In genomic region chr5:97814700-97815099, GRCm38 (mm10) we compare ENCODE assay signal across 32 mouse cellular contexts.
"Had no signal": no experiment of that assay in that cellular context is flagged by ENCODE, and none has a peak within 500 bp of the region (broad histone marks: within the 10 kb centered on the region; RNA-seq: fewer than 3 reads in every experiment).

No protein-coding gene starts in this region.

- H3K4me3 ChIP-seq: heart, embryonic 10.5 days; heart, embryonic 12.5 days; heart, embryonic 13.5 days; heart, embryonic 15.5 days; hindbrain, embryonic 10.5 days; hindbrain, embryonic 12.5 days; hindbrain, embryonic 13.5 days; hindbrain, embryonic 15.5 days; intestine, embryonic 15.5 days; kidney, embryonic 15.5 days; layer of hippocampus, adult 2 months; left cerebral cortex, adult 2 months had no signal

- H3K27ac ChIP-seq: heart, embryonic 10.5 days; heart, embryonic 13.5 days; heart, embryonic 15.5 days; hindbrain, embryonic 10.5 days; hindbrain, embryonic 12.5 days; hindbrain, embryonic 13.5 days; hindbrain, embryonic 14.5 days; hindbrain, embryonic 15.5 days; hindbrain, postnatal 0 days; intestine, embryonic 15.5 days; kidney, embryonic 15.5 days; kidney, postnatal 0 days; layer of hippocampus, adult 2 months; left cerebral cortex, adult 2 months had no signal

- H3K36me3 ChIP-seq: heart, embryonic 10.5 days; heart, embryonic 12.5 days; heart, embryonic 13.5 days; heart, embryonic 15.5 days; hindbrain, embryonic 10.5 days; hindbrain, embryonic 12.5 days; hindbrain, embryonic 13.5 days; hindbrain, embryonic 15.5 days; intestine, embryonic 15.5 days; kidney, embryonic 15.5 days had no signal

- H3K4me2 ChIP-seq: heart, embryonic 11.5 days; heart, embryonic 12.5 days; heart, embryonic 13.5 days; heart, embryonic 15.5 days; hindbrain, embryonic 12.5 days; hindbrain, embryonic 13.5 days; hindbrain, embryonic 14.5 days; hindbrain, embryonic 15.5 days; intestine, embryonic 15.5 days; kidney, embryonic 15.5 days had no signal

- H3K9ac ChIP-seq: heart, embryonic 12.5 days; heart, embryonic 13.5 days; heart, embryonic 15.5 days; hindbrain, embryonic 12.5 days; hindbrain, embryonic 13.5 days; hindbrain, embryonic 14.5 days; hindbrain, embryonic 15.5 days; intestine, embryonic 15.5 days; kidney, embryonic 15.5 days had no signal

- H3K4me1 ChIP-seq: heart, embryonic 10.5 days; heart, embryonic 13.5 days; heart, embryonic 15.5 days; hindbrain, embryonic 10.5 days; hindbrain, embryonic 12.5 days; hindbrain, embryonic 13.5 days; hindbrain, embryonic 15.5 days; intestine, embryonic 15.5 days; kidney, embryonic 15.5 days had no signal

- H3K27me3 ChIP-seq: heart, embryonic 12.5 days; heart, embryonic 13.5 days; heart, embryonic 15.5 days; hindbrain, embryonic 12.5 days; hindbrain, embryonic 13.5 days; hindbrain, embryonic 15.5 days; intestine, embryonic 15.5 days; kidney, embryonic 15.5 days had no signal

- DNase-seq: heart, postnatal 10 days; heart, postnatal 14 days; heart, postnatal 36 days; heart, postnatal 4 days; kidney, adult 11 months; kidney, adult 18-20 months; kidney, adult 2 months; kidney, adult 8-10 months; kidney, adult 9 months; kidney, postnatal 10 days; kidney, postnatal 14 days; kidney, postnatal 25 days; kidney, postnatal 36 days; kidney, postnatal 4 days; layer of hippocampus, adult 9-11 months; layer of hippocampus, postnatal 36 days had no signal

- H3K9me3 ChIP-seq: heart, embryonic 10.5 days; heart, embryonic 12.5 days; heart, embryonic 15.5 days; hindbrain, embryonic 10.5 days; hindbrain, embryonic 12.5 days; hindbrain, embryonic 13.5 days; hindbrain, embryonic 15.5 days; intestine, embryonic 15.5 days; kidney, embryonic 15.5 days had no signal
